Mouse (Mus musculus) embryonic facial prominence, embryonic 13.5 days (tissue): ENCODE measurements at regions not wholly inside any gene's neighbourhood (a gene's known extent, or its start where the extent isn't known, plus 50 kb on each side); places are given as distances from the start of the nearest gene placed in this dataset.
"Not testable (repeated sequence)": the region's sequence is repeated elsewhere in the genome, so short reads cannot be mapped to it uniquely, and the experiment has no call there.

Source experiments
- ATAC-seq: fragments of 200-750 bp; cut with Nextera tagmentation; 2 replicates; pipeline ENCODE4 v1.8.0; 2017; ENCODE audit warnings: low read depth; ENCODE audit not compliant: insufficient number of reproducible peaks, insufficient read depth, low FRiP score, low TSS enrichment
- H3K27ac ChIP-seq: fragments of 300-500 bp; sonication (generic); 2 replicates; pipeline ENCODE4 v1.5.1; 2015; ENCODE audit warnings: moderate library complexity, mild to moderate bottlenecking, inconsistent platforms
- H3K27me3 ChIP-seq: fragments of 300-500 bp; sonication (generic); 2 replicates; pipeline ENCODE4 v1.6.1; 2015; ENCODE audit warnings: mild to moderate bottlenecking, inconsistent platforms
- H3K36me3 ChIP-seq: fragments of 300-500 bp; sonication (generic); 2 replicates; pipeline ENCODE4 v1.6.1; 2015; ENCODE audit warnings: mild to moderate bottlenecking, inconsistent platforms
- H3K4me1 ChIP-seq: fragments of 300-500 bp; sonication (generic); 2 replicates; pipeline ENCODE4 v1.6.1; 2015; ENCODE audit warnings: inconsistent platforms
- H3K4me2 ChIP-seq: fragments of 300-500 bp; sonication (generic); 2 replicates; pipeline ENCODE4 v1.6.1; 2015; ENCODE audit warnings: moderate library complexity, mild to moderate bottlenecking, inconsistent platforms
- H3K4me3 ChIP-seq: fragments of 300-500 bp; sonication (generic); 2 replicates; pipeline ENCODE4 v1.5.1; 2015; ENCODE audit warnings: mild to moderate bottlenecking, inconsistent platforms
- H3K9ac ChIP-seq: fragments of 300-500 bp; sonication (generic); 2 replicates; pipeline ENCODE4 v1.6.1; 2015; ENCODE audit warnings: mild to moderate bottlenecking, inconsistent platforms
- H3K9me3 ChIP-seq: fragments of 300-500 bp; sonication (generic); 2 replicates; pipeline ENCODE4 v1.6.1; 2016; ENCODE audit warnings: inconsistent platforms
- WGBS: fragments of 180-500 bp; shearing (Covaris S2); methylation state at CpG from one replicate; pipeline ENCODE4 v1.1.7; 2015; ENCODE audit warnings: mixed read lengths; 5-methylcytosine and 5-hydroxymethylcytosine counted together

DNA sequence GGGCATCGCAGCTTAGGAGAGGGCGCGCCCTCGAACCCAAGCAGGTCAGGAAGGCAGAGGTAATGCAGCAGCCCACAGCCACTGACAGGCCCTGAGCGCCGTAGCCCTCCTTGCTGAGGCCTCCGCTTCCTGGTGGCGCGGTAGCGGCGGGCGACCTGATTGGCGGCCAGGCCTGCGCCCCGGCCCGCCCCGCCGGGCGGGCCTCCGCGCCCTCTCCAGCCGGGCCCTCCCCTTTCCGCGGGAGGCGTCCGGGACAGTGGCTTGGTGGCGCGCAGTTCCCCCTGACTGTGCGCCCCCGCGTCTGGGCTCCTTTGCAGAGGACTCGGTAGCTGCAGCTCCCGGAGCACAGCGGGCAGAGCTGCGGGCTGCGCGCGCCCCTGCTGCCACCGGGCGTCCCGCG is 242.1 kb downstream of the Gm21863 start:
- not testable (repeated sequence) for H3K27ac ChIP-seq, H3K27me3 ChIP-seq, H3K36me3 ChIP-seq, ATAC-seq, H3K9me3 ChIP-seq, H3K4me1 ChIP-seq
- Histone ChIP-seq H3K4me3 (peak overlapping the region; percentile 53), H3K9ac (peak overlapping the region; percentile 74), H3K4me2 (peak overlapping the region; percentile 52)
- 3% methylated on average over 15 of the region's 42 CpGs for WGBS

DNA sequence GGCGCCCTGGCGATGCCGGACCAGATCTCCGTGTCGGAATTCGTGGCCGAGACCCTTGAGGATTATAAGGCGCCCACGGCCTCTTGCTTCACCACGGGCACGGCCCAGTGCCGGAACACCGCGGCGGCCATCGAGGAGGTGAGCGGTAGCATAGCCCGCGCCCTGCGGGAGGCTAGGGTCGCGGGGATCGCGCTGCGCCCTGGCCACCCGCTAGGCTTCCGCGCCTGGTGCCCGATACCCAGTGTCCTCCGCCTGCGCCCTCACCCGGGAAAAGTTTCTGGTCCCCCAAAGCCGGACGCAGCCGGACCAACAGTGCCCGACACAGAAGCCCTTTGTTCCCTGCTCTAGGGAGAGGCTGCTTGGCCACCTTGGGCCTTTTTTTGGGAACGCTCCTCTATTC is 242.6 kb downstream of the Gm21863 start:
- under 1% methylated on average over 37 of the region's 37 CpGs for WGBS
- H3K27me3 ChIP-seq, H3K9me3 ChIP-seq, H3K27ac ChIP-seq, ATAC-seq, H3K36me3 ChIP-seq, H3K4me1 ChIP-seq: not testable (repeated sequence)
- Histone ChIP-seq H3K9ac (peak overlapping the region; percentile 74), H3K4me3 (peak overlapping the region; percentile 53), H3K4me2 (peak overlapping the region; percentile 52)

DNA sequence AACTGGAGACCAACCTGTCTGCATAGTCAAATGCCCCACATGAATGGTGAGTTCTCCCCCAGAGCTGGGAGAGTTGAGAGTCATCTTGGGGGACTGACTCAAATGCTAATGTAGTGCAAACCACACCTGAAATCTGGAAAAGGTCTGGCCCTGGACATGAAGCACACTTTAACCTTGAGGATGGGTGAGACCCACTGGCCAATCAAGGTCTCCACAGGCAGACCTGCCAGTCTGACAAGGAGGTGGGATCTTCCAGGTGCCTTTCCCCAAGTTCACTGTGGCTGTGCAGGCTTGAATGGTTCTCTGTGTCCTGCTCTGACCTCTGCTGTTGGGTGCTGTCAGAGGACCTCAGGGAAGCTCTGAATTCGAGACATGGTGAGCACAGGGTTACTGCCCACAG is 269.6 kb downstream of the Gm21863 start:
- not testable (repeated sequence) for H3K27ac ChIP-seq, H3K27me3 ChIP-seq, ATAC-seq, H3K4me1 ChIP-seq, H3K4me2 ChIP-seq, H3K36me3 ChIP-seq, H3K4me3 ChIP-seq, H3K9ac ChIP-seq
- H3K9me3 ChIP-seq, result peaks cover 35% of the 10 kb centered on the region
- 74% methylated on average over 1 of the region's 1 CpGs for WGBS

DNA sequence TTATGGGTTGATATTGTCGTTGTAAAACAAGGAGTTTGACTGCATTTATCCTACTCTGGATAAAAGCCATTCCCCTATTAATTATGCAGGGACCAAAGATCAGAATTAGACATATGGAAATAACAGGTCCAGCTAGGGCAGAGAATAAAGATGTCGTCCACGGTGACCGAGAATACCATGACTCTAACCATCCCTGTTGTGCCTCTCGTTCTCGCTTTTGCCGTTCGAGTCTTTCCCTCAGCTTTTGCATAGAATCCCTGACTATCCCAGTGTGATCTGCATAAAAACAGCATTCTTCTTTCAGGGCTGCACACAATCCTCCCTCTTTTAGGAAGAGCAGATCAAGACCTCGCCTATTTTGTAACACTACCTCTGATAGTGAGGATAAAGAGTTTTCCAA is 272.5 kb downstream of the Gm21863 start:
- 76% methylated on average over 9 of the region's 9 CpGs for WGBS
- H3K36me3 ChIP-seq, result peaks cover 25% of the 10 kb centered on the region
- H3K9ac ChIP-seq, H3K27ac ChIP-seq, H3K4me2 ChIP-seq, ATAC-seq, H3K4me1 ChIP-seq, H3K4me3 ChIP-seq: not testable (repeated sequence)
- H3K9me3 ChIP-seq, result peaks cover 62% of the 10 kb centered on the region
- H3K27me3 ChIP-seq, result peaks cover 13% of the 10 kb centered on the region

- H3K4me2 ChIP-seq, H3K9ac ChIP-seq, H3K27ac ChIP-seq, ATAC-seq, H3K4me3 ChIP-seq, H3K4me1 ChIP-seq: not testable (repeated sequence)
- H3K36me3 ChIP-seq, result peaks cover 30% of the 10 kb centered on the region
- peaks cover 69% of the 10 kb centered on the region for H3K9me3 ChIP-seq
- WGBS, result 71% methylated on average over 21 of the region's 21 CpGs
- H3K27me3 ChIP-seq, result peaks cover 16% of the 10 kb centered on the region
Observed at GRCm38 (mm10) chr12:20227427-20228160, 273.3 kb downstream of the Gm21863 start.

DNA sequence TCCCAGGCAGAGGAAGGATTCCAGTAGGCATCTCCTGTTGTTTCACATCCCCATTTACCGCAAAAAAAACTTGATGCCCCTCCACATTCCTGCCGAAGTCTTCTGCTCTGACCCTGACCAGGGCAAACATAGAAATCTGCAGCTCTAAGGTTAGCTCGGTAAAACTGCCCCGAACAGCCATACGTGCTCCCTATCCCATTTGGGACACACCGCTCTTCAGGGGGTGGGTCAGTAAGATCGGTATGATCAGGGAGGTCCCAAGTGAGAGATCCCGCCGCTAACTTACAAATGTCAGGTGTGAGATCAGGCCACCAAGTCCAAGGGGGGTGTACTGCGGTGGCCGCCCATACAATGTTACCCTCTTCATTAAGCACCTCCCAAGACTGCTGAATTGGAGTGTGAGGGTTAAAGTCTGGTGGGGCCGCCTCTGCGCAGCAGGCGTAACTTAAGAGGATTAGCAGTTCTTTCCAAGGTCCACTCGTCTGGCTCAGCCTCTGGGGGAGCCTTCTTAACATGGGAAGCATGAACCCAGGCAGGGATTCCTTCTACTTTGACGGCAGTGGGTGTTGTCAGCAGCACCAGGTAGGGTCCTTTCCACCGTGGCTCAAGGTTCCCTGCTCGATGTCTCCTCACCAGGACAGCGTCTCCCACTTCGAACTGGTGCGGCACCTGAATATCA is 274.2 kb downstream of the Gm21863 start:
- not testable (repeated sequence) for ATAC-seq, H3K9ac ChIP-seq, H3K4me2 ChIP-seq, H3K4me1 ChIP-seq, H3K27ac ChIP-seq, H3K4me3 ChIP-seq
- WGBS, result 66% methylated on average over 21 of the region's 21 CpGs
- H3K27me3 ChIP-seq, result peaks cover 21% of the 10 kb centered on the region
- peaks cover 75% of the 10 kb centered on the region for H3K9me3 ChIP-seq
- H3K36me3 ChIP-seq, result peaks cover 39% of the 10 kb centered on the region

DNA sequence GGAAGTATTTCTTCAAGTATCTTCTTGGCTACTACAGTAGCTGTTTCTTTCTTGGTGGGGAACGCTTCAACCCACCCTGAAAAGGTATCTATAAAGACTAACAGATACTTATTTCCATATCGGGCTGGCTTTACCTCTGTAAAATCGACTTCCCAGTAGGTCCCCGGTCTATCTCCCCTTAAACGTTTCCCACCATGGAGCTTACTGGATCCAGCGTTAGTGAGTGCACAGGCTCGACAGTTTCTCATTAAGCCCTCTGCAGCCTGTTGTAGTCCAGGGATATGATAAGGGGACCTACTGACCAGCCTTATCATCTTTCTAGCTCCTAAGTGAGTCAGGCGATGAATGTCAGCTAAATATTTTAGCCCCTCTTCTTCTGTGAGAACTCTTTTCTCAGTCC is 275.1 kb downstream of the Gm21863 start:
- 77% methylated on average over 8 of the region's 8 CpGs for WGBS
- peaks cover 77% of the 10 kb centered on the region for H3K9me3 ChIP-seq
- not testable (repeated sequence) for H3K27ac ChIP-seq, H3K4me2 ChIP-seq, H3K9ac ChIP-seq, H3K4me3 ChIP-seq, ATAC-seq, H3K4me1 ChIP-seq
- peaks cover 46% of the 10 kb centered on the region for H3K36me3 ChIP-seq
- H3K27me3 ChIP-seq, result peaks cover 28% of the 10 kb centered on the region

DNA sequence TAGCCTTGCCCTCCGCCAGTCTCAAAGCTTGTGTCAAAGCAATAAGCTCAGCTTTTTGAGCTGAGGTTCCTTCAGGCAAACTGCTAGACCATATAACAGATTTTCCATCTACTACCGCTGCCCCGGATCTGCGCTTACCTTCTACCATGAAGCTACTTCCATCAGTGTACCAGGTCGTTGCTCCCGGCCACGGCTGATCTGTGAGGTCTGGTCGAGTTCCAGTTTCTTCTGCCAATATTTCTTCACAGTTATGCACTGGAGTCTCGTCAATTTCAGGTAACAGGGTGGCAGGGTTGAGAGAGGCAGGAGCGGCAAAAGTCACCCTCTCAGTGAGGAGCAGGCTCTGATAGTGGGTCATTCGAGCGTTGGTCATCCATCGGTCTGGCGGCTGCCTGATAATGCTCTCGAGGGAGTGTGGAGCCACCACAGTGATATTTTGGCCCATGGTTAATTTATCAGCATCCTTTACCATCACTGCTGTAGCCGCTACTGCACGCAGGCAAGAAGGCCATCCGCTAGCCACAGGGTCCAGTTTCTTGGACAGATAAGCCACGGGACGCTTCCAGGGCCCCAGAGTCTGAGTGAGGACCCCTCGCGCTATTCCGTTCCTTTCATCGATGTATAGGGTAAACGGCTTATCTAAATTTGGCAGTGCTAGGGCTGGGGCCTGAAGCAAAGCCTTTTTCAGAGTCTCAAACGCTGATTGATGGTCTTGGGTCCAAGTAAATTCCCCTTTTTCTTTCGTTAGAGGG is 276.0 kb downstream of the Gm21863 start:
- WGBS, result 67% methylated on average over 27 of the region's 27 CpGs
- peaks cover 77% of the 10 kb centered on the region for H3K9me3 ChIP-seq
- no peaks in the 10 kb centered on the region for H3K4me1 ChIP-seq
- no peak overlapping the region for H3K27ac ChIP-seq
- no peak overlapping the region for H3K9ac ChIP-seq
- no peak for ATAC-seq
- no peak overlapping the region for H3K4me3 ChIP-seq
- no peak overlapping the region for H3K4me2 ChIP-seq
- H3K27me3 ChIP-seq, result peaks cover 28% of the 10 kb centered on the region
- H3K36me3 ChIP-seq, result peaks cover 46% of the 10 kb centered on the region

DNA sequence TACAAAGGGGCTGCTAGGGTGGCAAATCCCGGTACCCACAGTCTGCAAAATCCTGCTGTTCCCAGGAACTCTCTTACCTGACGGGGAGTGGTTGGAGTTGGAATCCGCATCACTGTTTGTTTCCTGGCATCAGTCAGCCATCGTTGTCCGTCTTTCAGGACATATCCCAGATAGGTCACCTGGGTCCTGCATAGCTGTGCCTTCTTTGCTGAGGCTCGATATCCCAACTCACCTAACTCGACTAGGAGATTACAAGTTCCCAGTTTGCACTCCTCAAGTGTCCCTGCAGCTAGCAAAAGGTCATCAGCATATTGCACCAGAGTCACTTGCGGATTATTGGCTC is 276.6 kb downstream of the Gm21863 start:
- Histone ChIP-seq H3K4me1 (no peaks in the 10 kb centered on the region), H3K4me3 (no peak overlapping the region), H3K27me3 (peaks cover 28% of the 10 kb centered on the region), H3K9me3 (peaks cover 77% of the 10 kb centered on the region), H3K4me2 (no peak overlapping the region), H3K36me3 (peaks cover 46% of the 10 kb centered on the region), H3K27ac (no peak overlapping the region), H3K9ac (no peak overlapping the region)
- 65% methylated on average over 8 of the region's 8 CpGs for WGBS
- no peak for ATAC-seq

DNA sequence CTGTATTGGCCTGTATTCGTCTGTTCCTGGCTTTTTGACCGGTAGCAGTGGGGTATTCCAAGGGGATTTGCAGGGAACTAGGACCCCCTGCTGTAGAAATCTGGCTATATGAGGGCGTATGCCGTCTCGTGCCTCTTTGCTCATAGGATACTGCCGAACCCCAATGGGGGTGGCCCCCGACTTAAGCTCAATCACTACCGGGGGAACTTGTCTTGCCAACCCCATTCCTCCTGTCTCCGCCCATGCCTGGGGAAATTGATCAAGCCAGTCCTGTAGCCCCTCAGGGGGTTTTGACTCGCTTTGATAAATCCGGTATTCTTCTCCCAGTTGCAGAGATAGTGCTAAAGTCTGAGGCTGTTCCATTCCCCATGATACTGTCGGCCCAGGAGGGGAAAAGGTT is 277.2 kb downstream of the Gm21863 start:
- 0 out of 2 replicates have a peak, but pooled peaks have one; percentile 16 for ATAC-seq
- peaks cover 46% of the 10 kb centered on the region for H3K36me3 ChIP-seq

DNA sequence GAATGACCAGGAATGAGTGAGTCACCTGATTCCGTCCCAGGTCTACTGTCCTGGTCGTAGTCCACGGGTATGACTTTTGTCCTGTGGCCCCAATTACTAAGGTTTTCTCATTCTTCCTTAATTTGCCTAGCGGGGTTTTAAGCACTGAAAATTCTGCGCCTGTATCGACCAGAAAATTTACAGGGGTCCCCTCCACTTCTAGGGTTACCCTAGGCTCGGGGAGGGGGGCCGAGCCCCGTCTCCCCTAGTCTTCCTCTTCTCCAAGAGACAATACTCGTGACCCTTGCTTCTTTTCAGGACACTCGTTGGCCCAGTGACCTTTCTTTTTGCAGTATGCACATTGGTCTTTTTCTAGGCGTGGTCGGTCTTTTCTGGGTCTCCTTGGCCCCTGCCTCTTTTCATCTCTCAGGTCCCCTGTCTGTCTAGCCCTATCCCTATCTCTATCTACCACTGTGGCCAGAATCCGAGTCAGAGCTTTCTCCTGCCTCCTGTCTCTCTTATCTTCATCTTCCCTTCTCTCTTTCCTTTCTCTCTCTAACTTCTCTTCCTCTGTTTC is 277.8 kb downstream of the Gm21863 start:
- ATAC-seq, result no peak
- Histone ChIP-seq H3K36me3 (peaks cover 46% of the 10 kb centered on the region), H3K9me3 (peaks cover 71% of the 10 kb centered on the region), H3K27me3 (peaks cover 28% of the 10 kb centered on the region), H3K4me2 (no peak overlapping the region), H3K27ac (no peak overlapping the region), H3K4me3 (no peak overlapping the region), H3K9ac (no peak overlapping the region), H3K4me1 (no peaks in the 10 kb centered on the region)
- 67% methylated on average over 14 of the region's 14 CpGs for WGBS

More for the DNA sequence above, 277.2 kb downstream of the Gm21863 start:
- H3K4me2 ChIP-seq, result no peak overlapping the region
- no peak overlapping the region for H3K4me3 ChIP-seq
- no peak overlapping the region for H3K27ac ChIP-seq
- H3K9ac ChIP-seq, result no peak overlapping the region
- H3K4me1 ChIP-seq, result no peaks in the 10 kb centered on the region
- peaks cover 77% of the 10 kb centered on the region for H3K9me3 ChIP-seq
- WGBS, result 66% methylated on average over 12 of the region's 12 CpGs
- peaks cover 28% of the 10 kb centered on the region for H3K27me3 ChIP-seq
